Mouse (Mus musculus): Measurements from ENCODE around the gene Spata16. TPM values are rescaled to one million over a fixed set of nuclear protein-coding genes. Genes with fewer than 3 reads are reported as not detected.
A peak's percentile ranks its signal among the peaks of the same experiment; 100 is the strongest.
"Not testable (repeated sequence)": the region's sequence is repeated elsewhere in the genome, so short reads cannot be mapped to it uniquely, and the experiment has no call there.

Spata16 gene
- polyA plus RNA-seq (2015; fragmentation: Nextera tagmentation; extraction: Ambion mirVana) = not detected in 2 replicates

- ATAC-seq (replicated peaks; ENCODE audit: low FRiP score) = no peak
- WGBS = 71% methylated on average over 11 of the region's 11 CpGs
- H3K4me1 ChIP-seq = no peaks in the 10 kb centered on the region
- H3K9me3 ChIP-seq (replicated peaks) = no peaks in the 10 kb centered on the region
- H3K9ac ChIP-seq = no peak within 1 kb of the TSS
- H3K36me3 ChIP-seq = no peaks in the 10 kb centered on the region
- H3K27me3 ChIP-seq = no peaks in the 10 kb centered on the region
- no peak within 1 kb of the TSS for H3K4me2 ChIP-seq
- H3K4me3 ChIP-seq (replicated peaks) = no peak within 1 kb of the TSS
- no peak within 1 kb of the TSS for H3K27ac ChIP-seq
Observed at GRCm38 (mm10) chr3:26637402-26637801, at the start of gene Spata16. Gene Spata16, plus strand, starts transcription at chr3:26637620.

- WGBS = 74% methylated on average over 1 of the region's 1 CpGs
- no peak for ATAC-seq (replicated peaks; ENCODE audit: low FRiP score)
- no peak overlapping the region for H3K9ac ChIP-seq
Observed at GRCm38 (mm10) chr3:26604861-26605260, 32.6 kb upstream of the Spata16 start.

GRCm38 (mm10) chr3:26608531-26608930 lies 28.9 kb upstream of the Spata16 start:
- no peak overlapping the region for H3K4me2 ChIP-seq
- 87% methylated on average over 5 of the region's 5 CpGs for WGBS
- no peak overlapping the region for H3K9ac ChIP-seq

More at GRCm38 (mm10) chr3:26604861-26605260, 32.6 kb upstream of the Spata16 start:
- no peaks in the 10 kb centered on the region for H3K9me3 ChIP-seq (replicated peaks)
- H3K27ac ChIP-seq = no peak overlapping the region
- H3K36me3 ChIP-seq = no peaks in the 10 kb centered on the region
- H3K27me3 ChIP-seq = no peaks in the 10 kb centered on the region
- H3K4me3 ChIP-seq (replicated peaks) = no peak overlapping the region
- H3K4me1 ChIP-seq = no peaks in the 10 kb centered on the region
- H3K4me2 ChIP-seq = no peak overlapping the region

GRCm38 (mm10) chr3:26639214-26639613 lies 1.8 kb downstream of the Spata16 start:
- no peak overlapping the region for H3K9ac ChIP-seq
- no peaks in the 10 kb centered on the region for H3K36me3 ChIP-seq
- H3K9me3 ChIP-seq (replicated peaks) = no peaks in the 10 kb centered on the region
- H3K4me2 ChIP-seq = no peak overlapping the region
- 82% methylated on average over 9 of the region's 9 CpGs for WGBS
- no peaks in the 10 kb centered on the region for H3K4me1 ChIP-seq
- no peaks in the 10 kb centered on the region for H3K27me3 ChIP-seq
- no peak overlapping the region for H3K4me3 ChIP-seq (replicated peaks)
- no peak overlapping the region for H3K27ac ChIP-seq
- no peak for ATAC-seq (replicated peaks; ENCODE audit: low FRiP score)

More at GRCm38 (mm10) chr3:26608531-26608930, 28.9 kb upstream of the Spata16 start:
- no peaks in the 10 kb centered on the region for H3K9me3 ChIP-seq (replicated peaks)
- no peaks in the 10 kb centered on the region for H3K4me1 ChIP-seq
- no peak for ATAC-seq (replicated peaks; ENCODE audit: low FRiP score)
- H3K36me3 ChIP-seq = no peaks in the 10 kb centered on the region
- H3K27me3 ChIP-seq = no peaks in the 10 kb centered on the region
- no peak overlapping the region for H3K4me3 ChIP-seq (replicated peaks)
- H3K27ac ChIP-seq = no peak overlapping the region

- H3K4me3 ChIP-seq (replicated peaks) = no peak overlapping the region
- no peaks in the 10 kb centered on the region for H3K27me3 ChIP-seq
- no peaks in the 10 kb centered on the region for H3K4me1 ChIP-seq
- no peak for ATAC-seq (replicated peaks; ENCODE audit: low FRiP score)
- H3K4me2 ChIP-seq = no peak overlapping the region
- H3K9me3 ChIP-seq (replicated peaks) = no peaks in the 10 kb centered on the region
- H3K36me3 ChIP-seq = no peaks in the 10 kb centered on the region
- H3K9ac ChIP-seq = no peak overlapping the region
- no peak overlapping the region for H3K27ac ChIP-seq
- WGBS = 85% methylated on average over 8 of the region's 8 CpGs
Observed at GRCm38 (mm10) chr3:26639851-26640250, 2.4 kb downstream of the Spata16 start.

- Histone ChIP-seq H3K27me3 (no peaks in the 10 kb centered on the region), H3K9ac (no peak overlapping the region), H3K36me3 (no peaks in the 10 kb centered on the region), H3K27ac (no peak overlapping the region), H3K9me3 (replicated peaks) (no peaks in the 10 kb centered on the region), H3K4me3 (replicated peaks) (no peak overlapping the region), H3K4me2 (no peak overlapping the region), H3K4me1 (no peaks in the 10 kb centered on the region)
- 62% methylated on average over 8 of the region's 8 CpGs for WGBS
- ATAC-seq (replicated peaks; ENCODE audit: low FRiP score) = no peak
Observed at GRCm38 (mm10) chr3:26640321-26641075, 3.1 kb downstream of the Spata16 start.

GRCm38 (mm10) chr3:26641351-26642249 lies 4.2 kb downstream of the Spata16 start:
- H3K27ac ChIP-seq = no peak overlapping the region
- H3K4me1 ChIP-seq = no peaks in the 10 kb centered on the region
- H3K9me3 ChIP-seq (replicated peaks) = no peaks in the 10 kb centered on the region
- H3K4me3 ChIP-seq (replicated peaks) = no peak overlapping the region
- H3K9ac ChIP-seq = no peak overlapping the region
- 68% methylated on average over 15 of the region's 15 CpGs for WGBS
- no peaks in the 10 kb centered on the region for H3K36me3 ChIP-seq
- H3K4me2 ChIP-seq = no peak overlapping the region
- no peaks in the 10 kb centered on the region for H3K27me3 ChIP-seq
- peak; percentile 70; the same call in 1 of the 2 replicates for ATAC-seq (replicated peaks; ENCODE audit: low FRiP score)

- H3K36me3 ChIP-seq = no peaks in the 10 kb centered on the region
- no peak for ATAC-seq (replicated peaks; ENCODE audit: low FRiP score)
- no peaks in the 10 kb centered on the region for H3K27me3 ChIP-seq
- H3K4me3 ChIP-seq (replicated peaks) = no peak overlapping the region
- WGBS = 76% methylated on average over 1 of the region's 1 CpGs
- no peaks in the 10 kb centered on the region for H3K4me1 ChIP-seq
- no peak overlapping the region for H3K27ac ChIP-seq
- H3K9me3 ChIP-seq (replicated peaks) = no peaks in the 10 kb centered on the region
- H3K9ac ChIP-seq = no peak overlapping the region
- H3K4me2 ChIP-seq = no peak overlapping the region
Observed at GRCm38 (mm10) chr3:26644136-26644535, 6.7 kb downstream of the Spata16 start.

- H3K36me3 ChIP-seq = no peaks in the 10 kb centered on the region
- no peak overlapping the region for H3K9ac ChIP-seq
- H3K27me3 ChIP-seq = no peaks in the 10 kb centered on the region
- ATAC-seq (replicated peaks; ENCODE audit: low FRiP score) = no peak
- H3K4me1 ChIP-seq = no peaks in the 10 kb centered on the region
- no peak overlapping the region for H3K27ac ChIP-seq
- no peaks in the 10 kb centered on the region for H3K9me3 ChIP-seq (replicated peaks)
- H3K4me3 ChIP-seq (replicated peaks) = no peak overlapping the region
- no peak overlapping the region for H3K4me2 ChIP-seq
- WGBS = 73% methylated on average over 7 of the region's 7 CpGs
Observed at GRCm38 (mm10) chr3:26646834-26647233, 9.4 kb downstream of the Spata16 start.

GRCm38 (mm10) chr3:26685832-26686231 lies 48.4 kb downstream of the Spata16 start:
- no peak overlapping the region for H3K9ac ChIP-seq
- WGBS = 74% methylated on average over 3 of the region's 3 CpGs
- no peak overlapping the region for H3K4me2 ChIP-seq
- H3K4me1 ChIP-seq = no peaks in the 10 kb centered on the region
- no peak overlapping the region for H3K4me3 ChIP-seq (replicated peaks)
- ATAC-seq (replicated peaks; ENCODE audit: low FRiP score) = no peak
- no peak overlapping the region for H3K27ac ChIP-seq
- no peaks in the 10 kb centered on the region for H3K27me3 ChIP-seq
- no peaks in the 10 kb centered on the region for H3K9me3 ChIP-seq (replicated peaks)
- no peaks in the 10 kb centered on the region for H3K36me3 ChIP-seq

- not testable (repeated sequence) for H3K4me2 ChIP-seq; H3K9ac ChIP-seq; ATAC-seq (replicated peaks; ENCODE audit: low FRiP score); H3K4me1 ChIP-seq; H3K4me3 ChIP-seq (replicated peaks); H3K36me3 ChIP-seq; H3K27ac ChIP-seq; H3K27me3 ChIP-seq; H3K9me3 ChIP-seq (replicated peaks)
- WGBS = 67% methylated on average over 5 of the region's 5 CpGs
Observed at GRCm38 (mm10) chr3:26709492-26709891, 72.1 kb downstream of the Spata16 start.

GRCm38 (mm10) chr3:26727526-26727925 lies 90.1 kb downstream of the Spata16 start:
- 28% methylated on average over 6 of the region's 6 CpGs for WGBS
- Histone ChIP-seq H3K27me3 (no peaks in the 10 kb centered on the region), H3K4me3 (replicated peaks) (no peak overlapping the region), H3K9me3 (replicated peaks) (no peaks in the 10 kb centered on the region), H3K27ac (no peak overlapping the region), H3K4me2 (no peak overlapping the region), H3K4me1 (no peaks in the 10 kb centered on the region), H3K9ac (no peak overlapping the region), H3K36me3 (no peaks in the 10 kb centered on the region)
- ATAC-seq (replicated peaks; ENCODE audit: low FRiP score) = no peak

All from kidney, embryonic 15.5 days (tissue).